Mouse (Mus musculus) hindbrain, embryonic 15.5 days (tissue): ENCODE measurements around the gene Hmcn1. TPM values are rescaled to one million over a fixed set of nuclear protein-coding genes. Genes with fewer than 3 reads are reported as not detected.

Source experiments
- ATAC-seq: fragments of 200-750 bp; cut with Nextera tagmentation; 2 replicates; pipeline ENCODE4 v1.8.0; 2017; ENCODE audit warnings: low read depth, moderate number of reproducible peaks, moderate TSS enrichment; ENCODE audit not compliant: low FRiP score
- H3K27ac ChIP-seq: fragments of 300-500 bp; sonication (generic); replicated peaks from 2 replicates; pipeline ENCODE4 v1.5.1; 2015; ENCODE audit warnings: mild to moderate bottlenecking, inconsistent platforms
- H3K27me3 ChIP-seq: fragments of 300-500 bp; sonication (generic); 2 replicates; pipeline ENCODE4 v1.6.1; 2015; ENCODE audit warnings: control low read depth, inconsistent platforms
- H3K36me3 ChIP-seq: fragments of 300-500 bp; sonication (generic); 2 replicates; pipeline ENCODE4 v1.6.1; 2015; ENCODE audit warnings: control low read depth, inconsistent platforms
- H3K4me1 ChIP-seq: fragments of 300-500 bp; sonication (generic); replicated peaks from 2 replicates; pipeline ENCODE4 v1.6.1; 2015; ENCODE audit warnings: control low read depth, inconsistent platforms
- H3K4me2 ChIP-seq: fragments of 300-500 bp; sonication (generic); 2 replicates; pipeline ENCODE4 v1.6.1; 2015; ENCODE audit warnings: moderate library complexity, mild to moderate bottlenecking, inconsistent platforms
- H3K4me3 ChIP-seq: fragments of 300-500 bp; sonication (generic); 2 replicates; pipeline ENCODE4 v1.5.1; 2015; ENCODE audit warnings: mild to moderate bottlenecking, inconsistent platforms
- H3K9ac ChIP-seq: fragments of 300-500 bp; sonication (generic); 2 replicates; pipeline ENCODE4 v1.6.1; 2015; ENCODE audit warnings: inconsistent platforms
- H3K9me3 ChIP-seq: fragments of 300-500 bp; sonication (generic); 2 replicates; pipeline ENCODE4 v1.6.1; 2016; ENCODE audit warnings: control low read depth, inconsistent platforms
- WGBS: fragments of 180-500 bp; shearing (Covaris S2); methylation state at CpG from one replicate; pipeline ENCODE4 v1.1.7; 2015; 5-methylcytosine and 5-hydroxymethylcytosine counted together
- polyA plus RNA-seq: library from polyadenylated mRNA; unstranded; fragments of >200 nt; fragmentation: Nextera tagmentation; extraction: Ambion mirVana; gene quantifications from 2 replicates; pipeline ENCODE4 v1.2.1, GENCODE M21; 2015

Hmcn1 gene
- polyA plus RNA-seq, 1 experiment from 2014 or later: 1.3 TPM

DNA sequence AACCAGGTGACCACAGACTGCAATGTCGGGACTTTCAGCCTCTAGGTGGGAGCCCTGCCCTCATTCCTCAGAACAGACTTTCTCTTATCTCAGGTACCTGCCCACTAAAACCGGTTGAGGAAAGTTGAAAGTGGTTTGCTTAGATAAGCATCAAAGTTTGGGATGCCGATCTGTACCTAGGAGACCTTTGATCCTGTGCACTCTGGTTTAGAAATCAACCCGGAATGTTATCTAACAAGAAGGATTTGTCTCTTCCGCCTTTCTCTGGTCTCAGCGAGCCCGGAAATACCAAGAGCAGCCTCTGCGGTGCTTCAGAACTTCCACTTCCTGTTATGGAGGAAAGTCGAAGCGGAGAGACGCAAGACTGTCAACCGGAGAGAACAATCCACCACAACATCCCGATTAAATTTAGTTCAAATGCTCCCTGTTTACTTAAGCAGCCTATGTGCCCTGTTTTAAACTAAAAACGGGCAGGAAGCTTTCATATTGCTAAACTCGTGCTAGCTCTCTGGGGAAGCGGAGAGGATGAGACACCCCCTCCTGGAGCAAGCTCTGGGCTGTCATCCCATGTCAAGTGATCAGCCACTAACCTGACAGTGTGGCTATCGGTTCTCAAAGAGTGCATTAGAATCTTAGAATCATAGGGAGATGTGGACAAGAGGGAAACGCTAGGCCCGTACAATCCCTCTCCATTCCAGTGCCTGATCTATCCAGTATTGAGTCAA is 32.0 kb upstream of the Hmcn1 start:
- Histone ChIP-seq H3K36me3 (no peaks in the 10 kb centered on the region), H3K9ac (no peak overlapping the region), H3K4me1 (no peaks in the 10 kb centered on the region), H3K27me3 (no peaks in the 10 kb centered on the region), H3K4me2 (no peak overlapping the region), H3K9me3 (no peaks in the 10 kb centered on the region), H3K4me3 (no peak overlapping the region), H3K27ac (no peak overlapping the region)
- 88% methylated on average over 19 of the region's 19 CpGs for WGBS
- no peak for ATAC-seq

DNA sequence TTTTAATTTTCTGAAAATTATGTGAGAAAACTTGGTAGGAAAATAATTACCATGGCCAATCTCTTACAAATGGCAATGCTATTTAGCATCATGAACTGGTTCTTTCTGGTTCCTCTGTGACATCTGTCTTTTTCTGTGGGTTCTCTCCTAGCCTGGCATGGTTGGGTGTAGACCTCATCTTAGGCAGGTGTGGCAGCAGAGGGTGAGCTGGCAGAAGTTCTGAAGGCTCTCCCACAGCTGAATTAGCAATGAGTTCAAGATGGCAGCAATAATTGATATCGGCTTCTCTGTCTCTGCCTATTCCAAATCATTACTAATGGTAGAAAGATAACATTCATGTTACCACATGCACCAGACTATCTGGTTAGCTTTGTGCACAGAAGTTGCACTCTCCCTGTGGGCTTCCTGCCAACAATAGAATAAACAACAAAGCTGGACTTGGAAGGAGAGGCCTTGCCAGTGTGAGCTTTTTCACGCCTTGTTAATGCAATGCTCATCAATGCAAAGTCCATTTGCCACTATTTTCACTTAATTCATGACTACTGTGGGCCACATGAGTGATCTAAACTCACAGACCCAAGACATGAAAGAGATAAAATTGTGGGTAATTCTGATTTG is 26.1 kb upstream of the Hmcn1 start:
- no peak overlapping the region for H3K27ac ChIP-seq
- 45% methylated on average over 2 of the region's 2 CpGs for WGBS
- no peaks in the 10 kb centered on the region for H3K36me3 ChIP-seq
- no peaks in the 10 kb centered on the region for H3K9me3 ChIP-seq
- no peak overlapping the region for H3K4me3 ChIP-seq
- no peak overlapping the region for H3K9ac ChIP-seq
- H3K4me2 ChIP-seq: no peak overlapping the region
- H3K27me3 ChIP-seq: no peaks in the 10 kb centered on the region
- no peaks in the 10 kb centered on the region for H3K4me1 ChIP-seq
- 0 out of 2 replicates have a peak, but pooled peaks have one; percentile 45 for ATAC-seq

GRCm38 (mm10) chr1:151011056-151011455 is 17.8 kb upstream of the Hmcn1 start:
- Histone ChIP-seq H3K9ac (no peak overlapping the region), H3K27me3 (0 out of 2 replicates have a peak, but pooled peaks cover 5% of the 10 kb centered on the region), H3K9me3 (no peaks in the 10 kb centered on the region), H3K27ac (no peak overlapping the region), H3K36me3 (no peaks in the 10 kb centered on the region), H3K4me3 (no peak overlapping the region), H3K4me1 (no peaks in the 10 kb centered on the region), H3K4me2 (no peak overlapping the region)
- 31% methylated on average over 7 of the region's 7 CpGs for WGBS
- no peak for ATAC-seq

GRCm38 (mm10) chr1:151009115-151009797 is 16.0 kb upstream of the Hmcn1 start:
- ATAC-seq: peak; percentile 81
- Histone ChIP-seq H3K36me3 (no peaks in the 10 kb centered on the region), H3K27me3 (0 out of 2 replicates have a peak, but pooled peaks cover 5% of the 10 kb centered on the region), H3K4me1 (no peaks in the 10 kb centered on the region), H3K4me3 (no peak overlapping the region), H3K9me3 (no peaks in the 10 kb centered on the region), H3K27ac (no peak overlapping the region), H3K9ac (no peak overlapping the region), H3K4me2 (no peak overlapping the region)
- 30% methylated on average over 6 of the region's 6 CpGs for WGBS

DNA sequence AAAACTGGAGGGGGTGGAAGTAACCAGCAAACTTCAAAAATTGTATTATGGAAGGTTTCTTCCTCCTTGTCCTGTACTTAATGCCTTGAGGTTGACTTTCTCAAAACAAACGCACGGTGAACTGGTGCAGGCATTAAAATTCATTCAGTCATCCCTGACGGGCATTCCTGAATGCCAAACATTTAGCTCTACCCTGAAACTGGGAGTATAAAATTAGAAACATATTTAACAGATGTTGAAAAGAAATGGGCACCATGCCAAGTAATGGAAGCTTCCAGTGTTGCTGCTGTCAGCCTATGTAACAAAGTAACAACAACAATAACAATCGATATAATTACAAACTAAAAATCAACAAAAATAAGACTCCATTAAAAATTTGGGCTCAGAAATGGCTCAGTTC is 14.5 kb upstream of the Hmcn1 start:
- H3K27me3 ChIP-seq: 0 out of 2 replicates have a peak, but pooled peaks cover 5% of the 10 kb centered on the region
- no peak overlapping the region for H3K4me2 ChIP-seq
- no peaks in the 10 kb centered on the region for H3K9me3 ChIP-seq
- no peak overlapping the region for H3K4me3 ChIP-seq
- no peaks in the 10 kb centered on the region for H3K36me3 ChIP-seq
- no peak overlapping the region for H3K27ac ChIP-seq
- H3K9ac ChIP-seq: no peak overlapping the region
- ATAC-seq: no peak
- 75% methylated on average over 4 of the region's 4 CpGs for WGBS
- H3K4me1 ChIP-seq: no peaks in the 10 kb centered on the region

- H3K27me3 ChIP-seq: no peaks in the 10 kb centered on the region
- H3K4me2 ChIP-seq: no peak overlapping the region
- no peaks in the 10 kb centered on the region for H3K9me3 ChIP-seq
- no peaks in the 10 kb centered on the region for H3K4me1 ChIP-seq
- ATAC-seq: no peak
- no peak overlapping the region for H3K27ac ChIP-seq
- no peak overlapping the region for H3K9ac ChIP-seq
- no peak overlapping the region for H3K4me3 ChIP-seq
- 76% methylated on average over 5 of the region's 5 CpGs for WGBS
- H3K36me3 ChIP-seq: no peaks in the 10 kb centered on the region
These were observed 10.8 kb upstream of the Hmcn1 start for GRCm38 (mm10) chr1:151004007-151004406.

GRCm38 (mm10) chr1:151001868-151002428 is 8.7 kb upstream of the Hmcn1 start:
- H3K9me3 ChIP-seq: no peaks in the 10 kb centered on the region
- no peak overlapping the region for H3K27ac ChIP-seq
- H3K4me2 ChIP-seq: no peak overlapping the region
- H3K4me1 ChIP-seq: no peaks in the 10 kb centered on the region
- no peaks in the 10 kb centered on the region for H3K27me3 ChIP-seq
- no peak overlapping the region for H3K9ac ChIP-seq
- ATAC-seq: no peak
- WGBS: 73% methylated on average over 8 of the region's 8 CpGs
- H3K4me3 ChIP-seq: no peak overlapping the region
- no peaks in the 10 kb centered on the region for H3K36me3 ChIP-seq

GRCm38 (mm10) chr1:151000714-151001113 is 7.5 kb upstream of the Hmcn1 start:
- ATAC-seq: no peak
- H3K9ac ChIP-seq: no peak overlapping the region
- no peaks in the 10 kb centered on the region for H3K27me3 ChIP-seq
- H3K4me1 ChIP-seq: no peaks in the 10 kb centered on the region
- H3K9me3 ChIP-seq: 0 out of 2 replicates have a peak, but pooled peaks cover 6% of the 10 kb centered on the region
- H3K27ac ChIP-seq: no peak overlapping the region
- no peak overlapping the region for H3K4me2 ChIP-seq
- no peak overlapping the region for H3K4me3 ChIP-seq
- no peaks in the 10 kb centered on the region for H3K36me3 ChIP-seq
- WGBS: 59% methylated on average over 13 of the region's 13 CpGs

DNA sequence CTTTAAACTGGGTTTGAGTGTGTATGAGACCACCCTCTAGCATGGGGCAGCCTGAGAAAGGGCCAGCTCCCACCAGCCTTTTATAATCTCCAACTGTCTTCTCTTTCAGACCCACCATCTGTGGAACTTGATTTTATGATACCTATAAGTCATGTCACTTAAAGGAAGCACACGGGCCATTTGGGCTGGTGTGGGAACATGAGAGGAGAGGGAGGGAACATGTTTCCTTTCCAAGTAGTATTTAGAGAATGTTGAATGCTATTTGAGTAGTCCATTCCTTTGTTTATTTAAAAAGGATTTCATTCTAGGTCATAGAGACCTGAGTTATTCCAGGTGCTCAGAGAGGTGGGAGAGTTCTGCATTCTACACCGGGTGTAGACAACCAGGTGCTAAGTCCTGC is 1.4 kb upstream of the Hmcn1 start:
- H3K9me3 ChIP-seq: 0 out of 2 replicates have a peak, but pooled peaks cover 8% of the 10 kb centered on the region
- H3K27ac ChIP-seq: no peak overlapping the region
- WGBS: 71% methylated on average over 2 of the region's 2 CpGs
- H3K4me1 ChIP-seq: peaks cover 22% of the 10 kb centered on the region
- H3K9ac ChIP-seq: no peak overlapping the region
- peaks cover 5% of the 10 kb centered on the region; the same call in 1 of the 2 replicates for H3K27me3 ChIP-seq
- H3K4me3 ChIP-seq: no peak overlapping the region
- H3K4me2 ChIP-seq: no peak overlapping the region
- no peaks in the 10 kb centered on the region for H3K36me3 ChIP-seq
- ATAC-seq: no peak

DNA sequence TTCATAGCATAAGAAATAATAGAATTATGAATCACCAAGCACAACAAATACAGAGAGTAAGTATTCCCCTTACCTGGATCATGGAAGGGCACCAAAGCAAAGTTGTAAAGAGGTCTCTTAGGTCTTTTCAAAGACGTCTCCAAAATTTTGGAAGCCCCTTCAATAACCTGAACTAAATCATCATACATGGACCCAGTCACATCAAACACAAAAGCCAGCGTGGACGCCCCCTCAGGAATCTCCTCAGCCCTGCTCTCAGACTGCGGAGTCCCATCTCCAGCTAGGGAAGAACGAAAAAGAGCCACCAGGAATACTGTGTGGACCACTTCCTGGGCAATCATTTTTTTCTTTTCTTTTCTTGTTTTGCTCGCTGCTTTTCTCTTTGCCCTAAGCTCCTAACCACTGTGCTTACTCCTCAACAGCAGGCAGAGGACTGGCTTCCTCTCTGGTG is 499 bp downstream of the Hmcn1 start:
- Histone ChIP-seq H3K9me3 (0 out of 2 replicates have a peak, but pooled peaks cover 8% of the 10 kb centered on the region), H3K9ac (peak overlapping the region; percentile 31), H3K27ac (no peak overlapping the region), H3K4me3 (peak overlapping the region; percentile 46), H3K36me3 (no peaks in the 10 kb centered on the region), H3K4me1 (peaks cover 22% of the 10 kb centered on the region), H3K4me2 (peak overlapping the region; percentile 93), H3K27me3 (peaks cover 5% of the 10 kb centered on the region; the same call in 1 of the 2 replicates)
- no peak for ATAC-seq
- WGBS: 2% methylated on average over 6 of the region's 6 CpGs

DNA sequence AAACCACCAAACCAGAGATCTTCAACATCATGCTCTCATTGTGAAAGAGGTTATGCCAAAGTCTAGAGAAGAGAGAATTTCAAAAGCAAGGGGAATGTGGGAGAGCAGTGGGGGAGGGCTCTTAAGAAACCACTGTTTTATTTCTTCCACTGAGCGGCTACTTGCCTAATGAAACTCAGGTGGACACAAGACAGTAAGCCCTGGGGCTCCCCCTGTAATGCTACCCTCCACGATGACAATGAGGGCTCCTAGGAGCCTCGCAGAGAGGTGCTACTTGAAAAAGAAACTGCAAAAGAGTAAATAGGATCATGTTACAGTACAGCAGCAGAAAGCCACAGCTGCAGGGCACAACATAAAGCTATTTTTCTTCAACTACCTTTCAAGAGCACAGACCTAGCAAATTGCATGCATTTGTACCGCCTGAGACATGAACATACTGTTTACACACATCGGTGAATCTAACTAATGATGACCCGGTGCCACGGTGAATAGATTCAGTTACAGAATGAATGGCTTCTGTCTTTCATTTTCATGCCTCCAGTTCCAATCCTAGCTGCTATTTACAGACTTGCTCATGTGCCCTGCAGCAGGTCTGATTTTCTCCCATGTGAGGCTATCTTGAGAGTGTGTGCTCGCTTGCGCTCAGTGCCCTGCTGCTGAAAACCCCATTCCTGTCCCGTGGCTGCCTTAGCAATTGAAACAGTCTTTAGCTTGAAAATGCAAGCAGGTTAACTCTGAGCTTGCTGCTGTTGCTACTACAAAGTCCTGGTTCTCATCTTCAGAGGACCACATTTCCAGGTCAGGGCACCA is 1.3 kb downstream of the Hmcn1 start:
- Histone ChIP-seq H3K9me3 (0 out of 2 replicates have a peak, but pooled peaks cover 8% of the 10 kb centered on the region), H3K27ac (no peak overlapping the region), H3K9ac (peak overlapping the region; percentile 18; the same call in 1 of the 2 replicates), H3K27me3 (peaks cover 5% of the 10 kb centered on the region; the same call in 1 of the 2 replicates), H3K4me3 (peak overlapping the region; percentile 46), H3K4me1 (peaks cover 22% of the 10 kb centered on the region), H3K36me3 (no peaks in the 10 kb centered on the region), H3K4me2 (peak overlapping the region; percentile 93)
- ATAC-seq: 0 out of 2 replicates have a peak, but pooled peaks have one; percentile 23
- 4% methylated on average over 10 of the region's 10 CpGs for WGBS
